Mouse (Mus musculus): Measurements from ENCODE around the gene Prcd.

Prcd gene

GRCm38 (mm10) chr11:116683777-116684176, 30.4 kb downstream of the Prcd start:
- in situ Hi-C loops (cut with MboI; ENCODE audit: low sequenced_read_pairs): no loop called here

GRCm38 (mm10) chr11:116685729-116686128, 32.4 kb downstream of the Prcd start:
- in situ Hi-C loops (cut with MboI; ENCODE audit: low sequenced_read_pairs): no loop called here

- in situ Hi-C loops (cut with MboI; ENCODE audit: low sequenced_read_pairs): no loop called here
Measured at GRCm38 (mm10) chr11:116687897-116688296, 34.6 kb downstream of the Prcd start.

- in situ Hi-C loops (cut with MboI; ENCODE audit: low sequenced_read_pairs): no loop called here
Measured at GRCm38 (mm10) chr11:116689622-116690021, 36.3 kb downstream of the Prcd start.

GRCm38 (mm10) chr11:116690701-116691575, 37.6 kb downstream of the Prcd start:
- in situ Hi-C loops (cut with MboI; ENCODE audit: low sequenced_read_pairs): no loop called here

GRCm38 (mm10) chr11:116693899-116694249, 40.5 kb downstream of the Prcd start:
- in situ Hi-C loops (cut with MboI; ENCODE audit: low sequenced_read_pairs): no loop called here

GRCm38 (mm10) chr11:116694250-116695193, 41.2 kb downstream of the Prcd start:
- in situ Hi-C loops (cut with MboI; ENCODE audit: low sequenced_read_pairs): no loop called here

- in situ Hi-C loops (cut with MboI; ENCODE audit: low sequenced_read_pairs): no loop called here
Measured at GRCm38 (mm10) chr11:116695194-116695880, 42.0 kb downstream of the Prcd start.

- in situ Hi-C loops (cut with MboI; ENCODE audit: low sequenced_read_pairs): no loop called here
Measured at GRCm38 (mm10) chr11:116696426-116696825, 43.1 kb downstream of the Prcd start.

- in situ Hi-C loops (cut with MboI; ENCODE audit: low sequenced_read_pairs): no loop called here
Measured at GRCm38 (mm10) chr11:116697521-116697920, 44.2 kb downstream of the Prcd start.

- in situ Hi-C loops (cut with MboI; ENCODE audit: low sequenced_read_pairs): no loop called here
Measured at GRCm38 (mm10) chr11:116701377-116701841, 48.1 kb downstream of the Prcd start.

- in situ Hi-C loops (cut with MboI; ENCODE audit: low sequenced_read_pairs): no loop called here
Measured at GRCm38 (mm10) chr11:116704336-116705035, 51.2 kb downstream of the Prcd start.

- in situ Hi-C loops (cut with MboI; ENCODE audit: low sequenced_read_pairs): no loop called here
Measured at GRCm38 (mm10) chr11:116705204-116705608, 51.9 kb downstream of the Prcd start.

- in situ Hi-C loops (cut with MboI; ENCODE audit: low sequenced_read_pairs): no loop called here
Measured at GRCm38 (mm10) chr11:116706363-116706762, 53.0 kb downstream of the Prcd start.

GRCm38 (mm10) chr11:116710171-116710570, 56.8 kb downstream of the Prcd start:
- in situ Hi-C loops (cut with MboI; ENCODE audit: low sequenced_read_pairs): no loop called here

GRCm38 (mm10) chr11:116710793-116711192, 57.5 kb downstream of the Prcd start:
- in situ Hi-C loops (cut with MboI; ENCODE audit: low sequenced_read_pairs): no loop called here

- in situ Hi-C loops (cut with MboI; ENCODE audit: low sequenced_read_pairs): no loop called here
Measured at GRCm38 (mm10) chr11:116714052-116714451, 60.7 kb downstream of the Prcd start.
